Mouse (Mus musculus) kidney, postnatal 14 days (tissue): ENCODE data around the gene Blmh.

Experiments
- DNase-seq: peaks from one replicate; pipeline ENCODE4 v3.0.0; 2022; ENCODE audit warnings: mixed read lengths

Blmh gene

GRCm38 (mm10) chr11:76917230-76917548, 7.4 kb upstream of the Blmh start:
- no peak for DNase-seq

DNA sequence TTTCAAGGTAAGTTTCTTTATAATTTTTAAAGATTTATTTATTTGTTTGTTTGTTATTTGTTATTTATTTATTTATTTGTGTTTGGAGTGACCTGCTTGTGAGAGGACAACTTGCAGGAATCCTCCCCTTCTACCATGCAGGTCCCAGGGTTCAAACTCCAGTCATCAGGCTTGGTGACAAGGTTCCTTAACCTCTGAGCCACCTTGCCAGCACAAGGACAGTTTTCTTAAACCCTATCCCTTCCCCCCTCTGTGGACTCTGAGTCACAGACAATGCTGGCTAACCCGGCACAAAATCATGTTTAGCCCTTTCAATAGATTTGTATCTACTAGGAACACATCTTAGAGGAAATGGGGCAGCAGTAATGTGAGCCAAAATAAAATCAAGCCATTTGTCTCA, 4.0 kb upstream of the Blmh start:
- DNase-seq: no peak

DNA sequence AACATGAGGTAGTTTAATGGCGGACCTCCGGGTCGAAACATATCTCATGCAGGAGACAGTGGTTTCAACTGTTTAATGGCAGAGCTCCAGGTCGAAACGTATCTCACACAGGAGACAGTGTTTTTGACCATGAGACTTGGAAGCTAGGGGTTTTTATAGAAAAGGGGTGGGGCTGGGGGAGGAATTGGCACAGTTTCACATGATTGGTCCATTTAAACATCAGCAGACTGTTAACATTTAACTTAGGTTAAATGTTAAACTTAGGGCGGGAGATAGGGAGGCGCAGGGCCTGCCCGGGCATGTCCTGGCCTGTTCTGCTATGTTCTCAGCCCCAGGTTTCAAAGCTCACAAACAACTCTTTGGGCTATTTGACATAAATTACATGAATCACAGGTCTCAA, 4.0 kb downstream of the Blmh start:
- DNase-seq: peak; percentile 51

GRCm38 (mm10) chr11:76933209-76933608, 8.6 kb downstream of the Blmh start:
- no peak for DNase-seq

DNA sequence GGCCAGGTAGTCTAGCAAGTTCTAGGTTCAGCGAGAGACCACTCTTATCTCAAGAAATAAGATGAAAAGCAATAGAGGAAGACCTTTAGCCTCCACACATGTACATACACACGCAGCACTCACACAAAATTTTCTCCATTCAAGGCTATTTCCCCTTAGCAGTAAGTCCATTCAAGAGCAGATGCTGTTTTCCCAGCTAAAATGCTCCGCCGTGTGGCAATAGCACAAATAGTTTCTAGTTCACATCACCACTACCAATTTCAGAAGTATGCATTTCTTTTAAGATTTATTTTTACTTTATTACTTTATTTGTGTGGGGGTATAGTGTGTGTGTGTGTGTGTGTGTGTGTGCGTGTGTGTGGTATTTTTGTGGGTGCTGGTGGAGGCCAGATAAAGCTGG, 12.0 kb downstream of the Blmh start:
- DNase-seq: no peak

DNA sequence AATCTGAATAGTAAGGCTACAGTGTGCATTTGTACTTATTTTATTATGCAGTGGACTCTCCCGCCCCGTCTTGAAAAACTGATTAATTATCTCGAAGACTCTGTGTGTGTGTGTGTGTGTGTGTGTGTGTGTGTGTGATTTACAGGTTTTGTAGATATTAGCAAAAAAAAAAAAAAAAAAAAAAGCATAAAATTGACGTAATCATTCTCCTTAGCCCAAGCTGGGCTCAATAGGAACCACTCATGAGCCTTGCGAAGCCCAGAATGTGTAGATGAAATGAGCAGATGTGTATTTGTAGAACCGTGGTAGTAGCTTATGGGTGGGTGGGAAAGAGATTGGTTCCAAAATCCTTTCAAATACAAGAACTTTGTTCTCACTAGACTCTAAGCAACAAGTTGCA, 20.2 kb downstream of the Blmh start:
- DNase-seq: no peak

DNA sequence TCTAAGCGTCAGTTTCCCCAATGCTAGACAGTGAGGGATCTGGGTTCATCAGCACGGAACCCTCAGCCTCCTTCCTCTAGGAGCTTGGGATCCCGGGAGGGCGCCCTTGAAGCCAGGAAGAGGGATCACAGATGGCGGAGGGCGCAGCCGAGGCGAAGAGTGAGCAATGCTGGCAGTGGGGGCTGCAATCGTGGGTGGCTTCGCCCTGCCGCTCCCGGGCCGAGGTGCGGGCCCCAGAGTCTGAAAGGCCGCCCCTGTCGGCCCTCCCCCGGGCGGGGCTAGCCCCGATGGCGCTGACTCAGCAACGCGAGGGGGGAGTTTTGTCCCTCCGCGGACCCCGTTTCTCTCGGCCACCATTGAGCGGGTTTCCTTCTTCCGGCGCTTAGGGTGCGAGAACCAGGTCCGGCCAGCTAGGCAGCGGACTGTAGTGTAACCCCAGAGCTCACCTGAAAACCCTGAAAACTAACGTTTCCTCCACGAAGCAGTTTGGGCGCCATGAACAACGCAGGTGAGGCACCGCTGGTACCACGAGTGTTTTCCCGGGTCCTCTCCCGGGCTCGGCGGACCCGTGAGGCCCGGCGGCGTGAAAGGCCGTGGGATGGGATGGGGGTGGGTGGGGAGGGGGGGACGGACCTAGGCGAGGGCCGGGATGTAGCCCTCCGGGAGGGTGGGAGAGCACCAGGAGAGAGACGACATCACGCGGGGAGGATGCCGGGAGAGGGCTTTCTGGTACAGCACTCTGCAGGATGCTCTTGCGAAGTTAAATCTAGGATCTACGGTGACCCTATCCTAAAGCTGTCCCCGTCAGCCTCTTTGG, 21.0 kb downstream of the Blmh start:
- peak; percentile 96 for DNase-seq

- no peak for DNase-seq
Measured at GRCm38 (mm10) chr11:76946203-76946585, 21.6 kb downstream of the Blmh start.

GRCm38 (mm10) chr11:76953536-76953935, 28.9 kb downstream of the Blmh start:
- no peak for DNase-seq

DNA sequence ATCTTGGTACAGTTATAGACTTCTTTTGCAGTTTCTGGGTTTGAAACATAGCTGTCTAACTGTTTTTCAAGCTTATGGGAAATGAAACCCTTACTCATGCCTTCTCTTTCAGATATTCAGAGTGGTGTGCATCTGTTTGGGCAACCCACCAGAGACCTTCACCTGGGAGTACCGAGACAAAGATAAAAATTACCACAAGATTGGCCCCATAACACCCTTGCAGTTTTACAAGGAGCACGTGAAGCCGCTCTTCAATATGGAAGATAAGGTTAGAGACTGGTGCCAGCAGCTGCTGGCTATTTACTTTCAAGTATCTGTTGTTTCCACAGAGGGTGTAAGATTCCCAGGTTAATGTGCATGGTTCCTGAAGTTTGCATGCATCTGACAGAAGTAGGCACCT, 41.1 kb downstream of the Blmh start:
- DNase-seq: no peak

GRCm38 (mm10) chr11:76970328-76970727, 45.7 kb downstream of the Blmh start:
- no peak for DNase-seq

- no peak for DNase-seq
Measured at GRCm38 (mm10) chr11:76974680-76975319, 50.2 kb downstream of the Blmh start.

GRCm38 (mm10) chr11:76981570-76982141, 57.0 kb downstream of the Blmh start:
- DNase-seq: no peak

DNA sequence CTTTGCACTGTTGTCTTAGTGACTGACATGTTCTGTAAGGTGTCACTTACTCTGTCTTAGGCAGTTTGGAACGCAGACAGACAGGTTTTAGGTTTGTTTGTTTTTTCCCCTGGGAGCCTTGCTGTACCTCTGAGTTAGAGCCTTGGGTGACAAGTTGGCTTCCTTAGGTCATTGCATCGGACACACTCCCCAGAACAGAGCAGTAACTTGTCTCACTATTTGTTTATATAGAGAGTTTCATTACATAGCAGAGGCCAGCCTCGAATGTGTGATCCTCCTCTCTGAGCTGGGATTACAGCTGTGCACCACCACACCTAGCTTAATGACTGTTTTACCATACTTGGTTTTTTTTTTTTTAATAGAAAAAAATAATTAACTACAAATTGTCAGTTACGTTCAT, 57.8 kb downstream of the Blmh start:
- no peak for DNase-seq

DNA sequence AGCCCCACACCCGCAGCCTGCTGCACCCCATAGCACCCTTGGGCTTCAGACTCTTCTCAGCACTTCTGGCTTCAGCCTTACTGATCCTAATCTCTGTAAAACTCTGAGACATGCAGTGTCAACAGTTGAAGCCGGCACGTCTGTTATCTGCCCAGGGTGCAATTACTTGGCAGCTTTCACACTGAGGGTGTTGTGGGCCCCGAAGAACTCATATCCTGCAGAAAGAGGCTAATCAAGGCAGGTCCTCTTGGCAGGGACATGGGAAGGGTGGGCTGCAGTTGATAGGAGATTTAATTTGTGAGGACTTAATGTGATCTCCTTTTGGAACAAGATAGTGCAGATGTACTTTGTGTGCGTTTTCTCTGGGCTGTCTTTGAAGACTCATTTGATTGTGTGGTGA, 59.0 kb downstream of the Blmh start:
- no peak for DNase-seq

DNA sequence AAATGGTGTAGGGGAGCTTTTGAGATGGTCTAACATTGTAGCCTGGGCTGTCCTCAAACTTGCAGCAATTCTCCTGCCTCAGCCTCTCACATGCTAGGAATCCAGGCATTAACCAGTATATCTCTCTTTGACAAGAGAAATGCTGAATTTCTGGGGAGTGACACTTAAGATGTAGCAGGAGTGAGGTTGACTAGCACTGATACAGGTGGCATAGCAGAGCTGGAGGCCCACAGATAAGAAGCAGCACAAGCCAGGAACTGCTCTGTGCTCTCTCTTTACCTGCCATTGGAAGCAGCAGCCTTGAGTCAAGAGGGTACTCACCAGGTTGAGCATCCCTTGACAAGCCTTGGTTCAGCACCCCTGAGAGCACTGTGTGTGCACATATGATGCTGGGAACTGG, 59.6 kb downstream of the Blmh start:
- DNase-seq: no peak

- no peak for DNase-seq
Measured at GRCm38 (mm10) chr11:76990839-76991238, 66.2 kb downstream of the Blmh start.

GRCm38 (mm10) chr11:76992886-76993285, 68.3 kb downstream of the Blmh start:
- no peak for DNase-seq

GRCm38 (mm10) chr11:76995966-76996672, 71.5 kb downstream of the Blmh start:
- DNase-seq: peak; percentile 6

- DNase-seq: peak; percentile 86
Measured at GRCm38 (mm10) chr11:76997305-76997704, 72.7 kb downstream of the Blmh start.

GRCm38 (mm10) chr11:76997916-76998704, 73.5 kb downstream of the Blmh start, which contains the start of gene Slc6a4:
Slc6a4 (plus strand) TSS chr11:76998603.
- peak; percentile 9 for DNase-seq

- DNase-seq: peak; percentile 7
Measured at GRCm38 (mm10) chr11:76998705-76999226, 74.2 kb downstream of the Blmh start.

GRCm38 (mm10) chr11:77000741-77001140, 76.1 kb downstream of the Blmh start:
- no peak for DNase-seq
